Mouse (Mus musculus): ENCODE results near the gene Dcxr.
"Not testable (repeated sequence)": the region's sequence is repeated elsewhere in the genome, so short reads cannot be mapped to it uniquely, and the experiment has no call there.

Gene Dcxr

DNA sequence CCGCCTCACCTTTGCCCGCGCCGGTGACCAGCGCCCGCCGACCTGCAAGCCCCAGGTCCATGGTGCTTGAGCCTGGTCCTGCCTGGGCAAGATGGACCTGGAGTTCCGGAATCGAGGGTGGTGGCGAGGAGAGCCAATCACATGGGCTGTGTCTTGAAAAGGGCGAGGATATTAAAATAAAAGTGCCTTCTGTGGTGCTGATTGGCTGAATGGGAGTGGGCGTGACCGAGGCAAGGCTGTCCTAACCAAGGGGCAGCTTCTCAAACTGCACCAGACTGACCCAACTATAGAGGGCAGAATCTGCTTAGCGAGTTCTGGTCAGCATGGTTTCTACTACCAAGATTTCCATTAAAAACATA lies at the start of gene Dcxr:
Gene Dcxr (minus strand): TSS at position 113 of the 359 bp plus-strand sequence.
- DNase-seq: peak; percentile 44

GRCm38 (mm10) chr11:120775774-120776469 lies 48.8 kb upstream of the Dcxr start:
- peak; percentile 99 for DNase-seq

GRCm38 (mm10) chr11:120773463-120774190 lies 46.5 kb upstream of the Dcxr start:
- DNase-seq: no peak

- no peak for DNase-seq
Measured at GRCm38 (mm10) chr11:120772749-120773148, 45.7 kb upstream of the Dcxr start.

- DNase-seq: no peak
Measured at GRCm38 (mm10) chr11:120768206-120768605, 41.1 kb upstream of the Dcxr start.

DNA sequence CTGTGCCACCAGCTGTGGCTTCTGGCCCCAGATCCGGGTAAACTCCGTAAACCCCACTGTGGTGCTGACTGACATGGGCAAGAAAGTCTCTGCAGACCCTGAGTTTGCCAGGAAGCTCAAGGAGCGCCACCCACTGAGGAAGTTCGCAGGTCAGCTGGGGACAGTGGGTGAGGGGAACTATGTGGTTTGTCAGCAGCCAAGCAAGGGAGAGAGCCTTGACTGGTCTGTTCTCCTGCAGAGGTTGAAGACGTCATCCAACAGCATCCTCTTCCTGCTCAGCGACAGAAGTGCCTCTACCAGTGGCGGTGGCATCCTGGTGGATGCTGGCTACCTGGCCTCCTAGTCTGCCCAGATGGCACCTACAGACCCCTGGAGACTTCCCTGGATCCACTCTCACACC lies 39.9 kb upstream of the Dcxr start:
- not testable (repeated sequence) for DNase-seq

- DNase-seq: not testable (repeated sequence)
Measured at GRCm38 (mm10) chr11:120763121-120763999, 36.3 kb upstream of the Dcxr start.

DNA sequence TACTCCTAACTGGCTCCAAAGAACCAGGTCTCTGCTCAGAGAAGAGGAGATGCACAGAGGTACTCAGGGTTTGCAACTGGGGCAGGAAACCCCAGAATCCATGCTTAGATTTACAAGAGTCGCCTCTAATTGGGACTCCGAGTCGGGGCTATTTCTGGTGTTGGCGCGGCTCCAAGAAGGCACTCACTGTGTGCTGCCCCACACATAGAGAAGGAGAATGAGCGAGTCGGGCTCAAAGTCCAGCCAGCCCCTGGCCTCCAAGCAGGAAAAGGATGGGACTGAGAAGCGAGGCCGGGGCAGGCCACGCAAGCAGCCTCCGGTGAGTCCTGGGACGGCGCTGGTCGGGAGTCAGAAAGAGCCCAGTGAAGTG lies 35.6 kb upstream of the Dcxr start, which contains the start of gene Hmga1b:
Gene Hmga1b (plus strand): TSS at position 123 of the 370 bp plus-strand sequence.
- not testable (repeated sequence) for DNase-seq

GRCm38 (mm10) chr11:120761811-120762671 lies 35.0 kb upstream of the Dcxr start:
- DNase-seq: no peak

DNA sequence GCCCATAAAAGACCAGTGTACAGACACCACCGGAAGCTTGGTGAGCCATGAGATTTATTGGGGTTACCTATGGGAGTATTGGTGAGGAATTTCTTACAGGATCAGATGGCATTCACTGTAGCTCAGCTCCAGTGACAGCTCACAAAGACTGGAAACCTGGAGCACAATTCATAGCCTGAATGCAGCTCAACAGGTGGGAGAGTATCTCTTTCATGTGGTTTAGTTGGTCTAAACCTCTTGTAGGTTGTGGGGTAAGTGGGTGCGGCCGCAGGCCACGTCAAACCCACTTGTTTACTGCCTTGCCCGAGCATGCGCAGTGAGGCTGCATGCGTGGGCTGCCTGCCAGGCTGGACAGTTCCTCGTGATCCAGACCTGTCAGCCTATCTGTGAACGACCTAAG lies 33.2 kb upstream of the Dcxr start:
- no peak for DNase-seq

GRCm38 (mm10) chr11:120751606-120752005 lies 24.5 kb upstream of the Dcxr start:
- no peak for DNase-seq

DNA sequence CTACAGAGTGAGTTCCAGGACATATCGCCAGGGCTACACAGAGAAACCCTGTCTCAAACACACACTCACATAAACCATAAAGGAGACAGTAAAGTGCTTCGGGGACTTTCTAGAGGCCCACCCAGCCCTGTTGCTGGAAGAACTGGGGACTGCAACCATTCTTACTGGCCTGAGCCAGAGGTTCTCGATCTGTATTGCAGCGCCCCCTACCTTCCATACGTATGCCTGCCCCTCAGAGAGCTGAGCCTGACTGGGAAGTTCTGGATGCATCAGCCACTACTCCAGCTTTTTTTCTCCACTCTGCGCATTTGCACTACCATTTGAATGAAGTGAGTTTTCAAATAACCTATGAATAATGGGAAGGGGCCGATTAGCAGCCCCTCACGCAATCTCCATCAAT lies 22.3 kb upstream of the Dcxr start:
- no peak for DNase-seq

- no peak for DNase-seq
Measured at GRCm38 (mm10) chr11:120747974-120748373, 20.9 kb upstream of the Dcxr start.

DNA sequence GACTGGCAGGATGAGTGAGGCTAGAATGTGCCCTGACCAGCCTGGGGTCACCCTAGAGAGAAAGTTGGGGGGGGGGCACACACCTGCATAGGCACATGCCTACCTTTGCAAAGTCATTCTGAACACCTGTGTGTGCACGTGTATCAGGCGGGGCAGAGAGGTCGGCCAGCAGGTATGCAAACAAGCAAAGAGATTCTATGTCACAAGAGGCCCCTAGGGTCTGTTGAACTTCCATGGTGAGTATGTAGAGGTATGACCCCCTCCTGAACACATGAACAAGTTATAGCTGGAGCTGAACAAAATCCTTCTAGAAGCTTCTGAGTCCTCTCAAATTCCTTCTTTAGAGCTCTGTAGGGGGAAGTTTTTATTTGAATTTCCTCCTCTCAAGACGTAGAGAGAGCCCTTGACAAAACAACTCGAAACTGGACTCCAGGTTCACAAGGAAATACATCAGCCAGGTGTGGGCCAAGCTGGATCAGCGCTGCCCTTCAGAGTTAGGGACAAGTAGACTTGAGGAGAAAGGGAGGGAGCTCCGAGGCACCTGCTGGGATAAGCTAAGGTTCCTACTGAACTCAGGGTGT lies 17.1 kb upstream of the Dcxr start:
- DNase-seq: no peak

DNA sequence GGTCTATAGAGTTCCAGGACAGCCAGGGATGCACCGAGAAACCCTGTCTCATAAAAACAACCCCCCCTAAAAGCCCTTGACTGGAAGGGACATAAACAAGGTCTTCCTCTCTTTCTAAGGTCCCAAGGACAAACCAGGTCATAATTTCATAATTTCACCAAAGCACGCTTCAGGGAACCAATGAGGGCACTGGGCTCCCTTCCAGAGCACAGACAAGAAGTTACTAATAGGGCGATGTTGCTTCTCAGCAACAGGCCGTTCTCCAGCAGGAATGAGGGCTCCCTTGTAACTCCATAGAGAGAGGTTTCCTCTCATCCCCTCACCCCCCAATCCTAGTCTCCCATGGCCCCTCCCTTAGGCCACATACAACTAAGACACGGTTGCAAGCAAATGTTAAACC lies 13.9 kb upstream of the Dcxr start:
- DNase-seq: no peak

GRCm38 (mm10) chr11:120736424-120736823 lies 9.3 kb upstream of the Dcxr start:
- no peak for DNase-seq

DNA sequence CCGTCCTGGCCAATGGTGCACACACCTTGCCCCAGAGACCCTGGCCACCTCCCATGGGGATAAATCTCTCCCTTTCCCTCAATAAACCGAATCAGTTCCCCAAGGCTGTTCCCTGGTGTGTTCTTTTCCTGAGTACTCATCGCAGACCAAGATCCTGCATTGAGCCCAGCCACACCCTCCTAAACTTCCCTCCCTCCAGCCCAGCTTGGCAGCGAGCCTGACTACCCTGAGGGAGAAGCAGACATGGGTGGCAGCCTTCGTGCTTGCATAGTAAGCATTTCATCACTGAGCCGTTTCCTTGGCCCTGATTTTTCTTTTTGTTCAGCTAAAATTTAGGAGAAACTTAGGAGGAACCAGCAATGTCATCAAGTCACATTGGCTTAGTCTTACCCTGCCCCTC lies 6.4 kb upstream of the Dcxr start:
- no peak for DNase-seq

DNA sequence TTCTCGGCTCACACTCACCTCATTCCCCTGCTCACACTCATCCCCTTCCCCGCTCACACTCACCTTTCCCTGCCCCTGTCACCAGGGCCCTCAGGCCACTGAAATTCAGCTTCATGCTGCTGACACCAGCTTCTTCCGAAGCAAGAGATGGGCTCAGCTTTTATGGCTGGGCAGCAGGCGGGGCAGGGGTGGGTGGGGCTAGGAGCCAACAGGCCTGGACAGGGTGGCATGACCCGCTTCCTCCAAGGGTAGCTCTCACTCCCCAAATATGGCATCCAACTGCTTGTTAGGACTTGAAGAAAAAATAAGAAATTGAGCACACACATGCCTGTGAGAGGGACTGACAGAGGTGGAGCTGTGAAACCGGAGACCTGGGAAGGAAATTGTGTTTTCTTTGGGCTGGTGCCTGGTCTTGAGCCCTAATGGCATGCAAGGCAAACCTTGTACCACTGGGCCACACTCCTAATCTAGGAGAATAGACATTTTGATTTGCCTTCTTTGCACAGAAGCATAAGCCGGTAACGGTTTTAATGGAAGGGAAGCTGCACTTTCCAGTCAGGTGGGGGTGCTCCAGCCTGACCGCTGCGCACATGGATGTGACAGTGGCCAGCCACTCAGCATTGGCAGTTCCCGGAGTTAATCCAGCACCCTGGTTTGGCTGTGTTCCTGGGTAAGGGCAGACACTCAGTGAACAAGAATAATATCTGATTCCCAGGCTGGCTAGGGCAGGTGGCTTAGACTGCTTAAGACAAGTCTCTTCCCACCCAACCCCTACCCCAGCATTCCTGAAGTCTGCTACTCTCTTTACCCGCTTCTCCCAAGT lies 5.0 kb upstream of the Dcxr start, which contains the start of gene Cbr2:
Gene Cbr2 (minus strand): TSS at position 257 of the 823 bp plus-strand sequence.
- DNase-seq: no peak

- DNase-seq: no peak
Measured at GRCm38 (mm10) chr11:120731395-120731794, 4.3 kb upstream of the Dcxr start.

DNA sequence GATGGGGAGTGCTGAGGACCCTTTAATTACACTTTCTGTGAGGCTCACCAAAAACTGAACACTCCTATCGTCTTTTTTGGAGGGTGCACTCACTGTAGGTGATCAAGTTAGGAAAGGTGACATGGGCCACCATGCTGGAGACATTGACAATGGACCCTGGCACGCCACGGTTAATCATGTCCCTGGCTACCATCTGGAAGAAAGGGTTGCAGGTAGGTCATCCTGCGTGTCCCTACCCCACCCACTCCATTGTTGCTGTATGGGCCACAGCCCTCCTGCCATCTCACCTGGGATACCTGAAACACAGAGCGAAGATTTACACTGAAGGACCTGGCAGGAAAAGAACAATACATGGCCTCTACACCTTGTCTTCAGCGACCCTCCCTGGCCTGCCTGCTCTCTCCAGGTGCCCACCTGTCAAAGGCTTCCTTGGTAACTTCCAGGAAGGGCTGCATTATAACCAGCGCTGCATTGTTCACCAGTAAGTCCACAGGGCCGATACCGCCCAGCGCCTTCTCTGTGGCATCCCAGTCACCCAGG lies 3.3 kb upstream of the Dcxr start:
- DNase-seq: no peak

Measured in right cerebral cortex, postnatal 4 days (tissue).